Mouse (Mus musculus): ENCODE measurements at regions not wholly inside any gene's neighbourhood (a gene's known extent, or its start where the extent isn't known, plus 50 kb on each side); places are given as distances from the start of the nearest gene placed in this dataset.

GRCm38 (mm10) chr8:17782650-17783049, 1195.4 kb downstream of the Defb40 start:
- no peak for DNase-seq (ENCODE audit: low spot score in 2 of 2)

GRCm38 (mm10) chr8:17781559-17782283, 1196.3 kb downstream of the Defb40 start:
- no peak for DNase-seq (ENCODE audit: low spot score in 2 of 2)

- no peak for DNase-seq (ENCODE audit: low spot score in 2 of 2)
These were observed 1202.6 kb downstream of the Defb40 start for GRCm38 (mm10) chr8:17775411-17775810.

- DNase-seq (ENCODE audit: low spot score in 2 of 2), result no peak
These were observed 1204.7 kb downstream of the Defb40 start for GRCm38 (mm10) chr8:17773311-17773710.

- DNase-seq (ENCODE audit: low spot score in 2 of 2), result no peak
These were observed 1210.5 kb downstream of the Defb40 start for GRCm38 (mm10) chr8:17767441-17768007.

GRCm38 (mm10) chr8:17724672-17725071, 1253.4 kb downstream of the Defb40 start:
- no peak for DNase-seq (ENCODE audit: low spot score in 2 of 2)

GRCm38 (mm10) chr8:17709162-17709561, 1268.9 kb downstream of the Defb40 start:
- no peak for DNase-seq (ENCODE audit: low spot score in 2 of 2)

- no peak for DNase-seq (ENCODE audit: low spot score in 2 of 2)
These were observed 1269.6 kb downstream of the Defb40 start for GRCm38 (mm10) chr8:17708409-17708808.

GRCm38 (mm10) chr8:17704289-17704688, 1273.8 kb downstream of the Defb40 start:
- DNase-seq (ENCODE audit: low spot score in 2 of 2), result no peak

GRCm38 (mm10) chr8:17700362-17700761, 1277.7 kb downstream of the Defb40 start:
- peak; percentile 81 to 89 for DNase-seq (ENCODE audit: low spot score in 2 of 2)

GRCm38 (mm10) chr8:17690074-17690848, 1287.8 kb downstream of the Defb40 start:
- DNase-seq (ENCODE audit: low spot score in 2 of 2), result no peak

- no peak for DNase-seq (ENCODE audit: low spot score in 2 of 2)
These were observed 1288.4 kb downstream of the Defb40 start for GRCm38 (mm10) chr8:17689641-17690040.

GRCm38 (mm10) chr8:17687084-17687483, 1291.0 kb downstream of the Defb40 start:
- no peak for DNase-seq (ENCODE audit: low spot score in 2 of 2)

- peak; percentile 83 to 93 for DNase-seq (ENCODE audit: low spot score in 2 of 2)
These were observed 1313.5 kb downstream of the Defb40 start for GRCm38 (mm10) chr8:17664371-17665141.

GRCm38 (mm10) chr8:17659753-17660361, 1318.2 kb downstream of the Defb40 start:
- no peak for DNase-seq (ENCODE audit: low spot score in 2 of 2)

- DNase-seq (ENCODE audit: low spot score in 2 of 2), result no peak
These were observed 1324.3 kb downstream of the Defb40 start for GRCm38 (mm10) chr8:17653786-17654185.

- peak; percentile 28 to 41 for DNase-seq (ENCODE audit: low spot score in 2 of 2)
These were observed 1330.5 kb downstream of the Defb40 start for GRCm38 (mm10) chr8:17647559-17647958.

GRCm38 (mm10) chr8:17621109-17621508, 1356.9 kb downstream of the Defb40 start:
- DNase-seq (ENCODE audit: low spot score in 2 of 2), result no peak

- no peak for DNase-seq (ENCODE audit: low spot score in 2 of 2)
These were observed 1359.2 kb downstream of the Defb40 start for GRCm38 (mm10) chr8:17618846-17619245.

- DNase-seq (ENCODE audit: low spot score in 2 of 2), result no peak
These were observed 1359.9 kb downstream of the Defb40 start for GRCm38 (mm10) chr8:17618147-17618546.

- peak in 1 of 2 experiments; percentile 24 for DNase-seq (ENCODE audit: low spot score in 2 of 2)
These were observed 1375.2 kb downstream of the Defb40 start for GRCm38 (mm10) chr8:17602861-17603260.
